Mouse (Mus musculus) forebrain, embryonic 14.5 days (tissue): ENCODE data around the gene Endod1. TPM values are rescaled to one million over a fixed set of nuclear protein-coding genes. Genes with fewer than 3 reads are reported as not detected.
"Not testable (repeated sequence)": the region's sequence is repeated elsewhere in the genome, so short reads cannot be mapped to it uniquely, and the experiment has no call there.

Experiments used
- ATAC-seq: fragments of 200-750 bp; cut with Nextera tagmentation; 2 replicates; pipeline ENCODE4 v1.8.0; 2017; ENCODE audit warnings: mild to moderate bottlenecking, moderate library complexity
- DNase-seq: peaks from one replicate; pipeline ENCODE4 v3.0.0-alpha.2; 2015; ENCODE audit warnings: low spot score
- H3K27ac ChIP-seq: fragments of 300-500 bp; sonication (generic); 2 replicates; pipeline ENCODE4 v1.5.1; 2014; ENCODE audit warnings: low read depth, mild to moderate bottlenecking, control low read depth, low read length, moderate library complexity
- H3K27me3 ChIP-seq: fragments of 300-500 bp; sonication (generic); replicated peaks from 2 replicates; pipeline ENCODE4 v1.6.1; 2014; ENCODE audit warnings: low read length, control low read depth, mixed read lengths; ENCODE audit not compliant: control insufficient read depth, insufficient read depth
- H3K36me3 ChIP-seq: fragments of 300-500 bp; sonication (generic); 2 replicates; pipeline ENCODE4 v1.6.1; 2014; ENCODE audit warnings: low read length, control low read depth; ENCODE audit not compliant: control insufficient read depth, insufficient read depth
- H3K4me1 ChIP-seq: fragments of 300-500 bp; sonication (generic); 2 replicates; pipeline ENCODE4 v1.6.1; 2014; ENCODE audit warnings: antibody characterized with exemption, low read length, control low read depth; ENCODE audit not compliant: control insufficient read depth, insufficient read depth
- H3K4me2 ChIP-seq: fragments of 300-500 bp; sonication (generic); 2 replicates; pipeline ENCODE4 v1.6.1; 2014; ENCODE audit warnings: mild to moderate bottlenecking, control low read depth, low read length
- H3K4me3 ChIP-seq: fragments of 300-500 bp; sonication (generic); 2 replicates; pipeline ENCODE4 v1.5.1; 2014; ENCODE audit warnings: low read depth, low read length, control low read depth
- H3K9ac ChIP-seq: fragments of 300-500 bp; sonication (generic); 2 replicates; pipeline ENCODE4 v1.6.1; 2014; ENCODE audit warnings: mild to moderate bottlenecking, low read length, control low read depth, moderate library complexity
- H3K9me3 ChIP-seq: fragments of 300-500 bp; sonication (generic); replicated peaks from 2 replicates; pipeline ENCODE4 v1.6.1; 2016; ENCODE audit warnings: low read length, control low read depth, mixed read lengths; ENCODE audit not compliant: control insufficient read depth
- WGBS: fragments of 180-500 bp; shearing (Covaris S2); extraction: QIAGEN DNeasy Blood & Tissue Kit; methylation state at CpG from one replicate; pipeline ENCODE4 v1.1.7; 2014; 5-methylcytosine and 5-hydroxymethylcytosine counted together
- polyA plus RNA-seq: library from polyadenylated mRNA; unstranded; fragments of >200 nt; fragmentation: Nextera tagmentation; extraction: Ambion mirVana; gene quantifications from 2 replicates; pipeline ENCODE4 v1.2.1, GENCODE M21; 2014

Gene Endod1
- polyA plus RNA-seq, 1 experiment from 2014 or later: 10.0 TPM

DNA sequence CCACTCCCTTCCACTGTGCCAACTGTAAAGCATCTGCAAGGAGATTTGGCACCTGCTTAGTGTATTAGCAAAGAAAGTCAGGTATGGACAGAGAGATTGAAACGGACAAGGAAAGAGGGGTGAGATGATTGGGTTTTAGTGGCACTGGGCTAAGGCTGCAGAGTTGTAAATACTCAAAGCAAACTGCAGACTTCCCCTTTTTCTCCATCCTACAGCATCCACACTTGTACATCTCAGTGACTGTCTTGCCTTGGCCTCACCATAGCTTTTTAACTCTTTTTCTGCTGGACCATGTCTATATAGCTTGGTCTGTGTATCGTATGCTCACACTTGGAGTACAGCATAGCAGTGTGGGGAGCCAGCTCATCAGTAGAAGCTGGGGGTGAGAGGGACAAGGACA lies 30.5 kb downstream of the Endod1 start:
- DNase-seq (no peak), ATAC-seq (no peak)
- H3K36me3 ChIP-seq: no peaks in the 10 kb centered on the region
- H3K4me3 ChIP-seq: no peak overlapping the region
- no peaks in the 10 kb centered on the region for H3K4me1 ChIP-seq
- H3K27ac ChIP-seq: no peak overlapping the region
- H3K9me3 ChIP-seq: no peaks in the 10 kb centered on the region
- no peaks in the 10 kb centered on the region for H3K27me3 ChIP-seq
- H3K9ac ChIP-seq: no peak overlapping the region
- 82% methylated on average over 2 of the region's 2 CpGs for WGBS
- no peak overlapping the region for H3K4me2 ChIP-seq

- Histone ChIP-seq H3K36me3 (no peaks in the 10 kb centered on the region), H3K27ac (no peak overlapping the region), H3K4me2 (no peak overlapping the region), H3K9ac (no peak overlapping the region), H3K4me1 (no peaks in the 10 kb centered on the region), H3K27me3 (no peaks in the 10 kb centered on the region), H3K9me3 (no peaks in the 10 kb centered on the region), H3K4me3 (no peak overlapping the region)
- ATAC-seq: no peak
- DNase-seq: no peak
- 85% methylated on average over 5 of the region's 5 CpGs for WGBS
Observed at GRCm38 (mm10) chr9:14349380-14349779, 31.9 kb downstream of the Endod1 start.

- DNase-seq (peak; percentile 6), ATAC-seq (no peak)
- no peak overlapping the region for H3K27ac ChIP-seq
- H3K27me3 ChIP-seq: no peaks in the 10 kb centered on the region
- H3K9ac ChIP-seq: no peak overlapping the region
- H3K4me2 ChIP-seq: no peak overlapping the region
- no peaks in the 10 kb centered on the region for H3K9me3 ChIP-seq
- H3K4me1 ChIP-seq: no peaks in the 10 kb centered on the region
- no peaks in the 10 kb centered on the region for H3K36me3 ChIP-seq
- no peak overlapping the region for H3K4me3 ChIP-seq
- 50% methylated on average over 4 of the region's 4 CpGs for WGBS
Observed at GRCm38 (mm10) chr9:14348416-14348815, 32.9 kb downstream of the Endod1 start.

DNA sequence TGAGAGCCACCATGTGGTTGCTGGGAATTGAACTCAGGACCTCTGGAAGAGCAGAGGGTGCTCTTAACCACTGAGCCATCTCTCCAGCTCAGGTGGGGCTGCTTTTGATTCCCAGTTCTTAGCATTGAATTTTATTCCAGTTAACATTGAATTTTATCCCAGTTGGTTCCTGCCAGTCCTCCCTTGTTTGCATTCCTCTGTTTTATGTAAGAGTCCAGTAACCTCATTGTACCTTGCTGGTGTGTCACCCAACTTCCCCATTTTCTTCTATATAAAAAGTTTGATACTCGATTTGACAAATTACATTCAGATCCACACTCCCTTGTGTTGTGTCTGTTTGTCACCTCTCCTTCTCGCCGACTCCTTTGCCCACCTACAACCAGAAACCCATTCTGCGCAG lies 35.4 kb downstream of the Endod1 start:
- H3K27me3 ChIP-seq, H3K4me1 ChIP-seq, H3K4me3 ChIP-seq, ATAC-seq, H3K9me3 ChIP-seq, DNase-seq, H3K36me3 ChIP-seq, H3K27ac ChIP-seq, H3K4me2 ChIP-seq, H3K9ac ChIP-seq: not testable (repeated sequence)
- 90% methylated on average over 4 of the region's 4 CpGs for WGBS

DNA sequence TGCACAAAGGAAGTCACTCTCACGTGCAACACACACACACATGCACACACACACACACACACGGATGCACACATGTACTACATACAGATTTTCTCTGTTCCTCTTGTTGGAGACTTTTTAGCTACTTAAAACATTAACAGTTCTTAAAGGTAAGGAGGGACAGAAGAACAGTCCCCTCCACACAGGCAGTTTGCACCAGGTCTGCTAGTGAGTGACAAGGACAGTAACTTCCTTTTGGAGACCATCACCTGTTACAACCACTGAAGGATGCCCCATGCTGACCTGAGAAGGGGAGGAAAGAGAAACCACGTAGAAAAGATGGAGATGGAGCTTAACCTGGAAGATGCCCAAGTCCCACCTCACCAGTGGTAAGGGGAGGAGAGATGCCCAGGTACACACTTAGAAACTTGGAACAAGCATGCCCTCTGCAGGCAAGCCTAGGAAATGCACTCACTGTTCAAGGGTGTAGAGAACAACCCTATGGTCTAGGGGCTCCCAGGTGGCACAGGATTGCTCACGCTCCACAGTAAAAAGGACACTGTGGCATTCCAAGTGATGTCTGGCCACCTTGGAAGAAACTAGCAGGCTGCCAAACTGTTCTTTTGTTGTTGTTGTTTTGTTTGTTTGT lies 39.2 kb downstream of the Endod1 start:
- H3K4me2 ChIP-seq: no peak overlapping the region
- no peak overlapping the region for H3K27ac ChIP-seq
- H3K27me3 ChIP-seq: no peaks in the 10 kb centered on the region
- DNase-seq: peak; percentile 86
- H3K9ac ChIP-seq: no peak overlapping the region
- WGBS: 53% methylated on average over 4 of the region's 4 CpGs
- no peaks in the 10 kb centered on the region for H3K4me1 ChIP-seq
- no peak overlapping the region for H3K4me3 ChIP-seq
- ATAC-seq: peak; percentile 93
- no peaks in the 10 kb centered on the region for H3K36me3 ChIP-seq
- H3K9me3 ChIP-seq: no peaks in the 10 kb centered on the region

DNA sequence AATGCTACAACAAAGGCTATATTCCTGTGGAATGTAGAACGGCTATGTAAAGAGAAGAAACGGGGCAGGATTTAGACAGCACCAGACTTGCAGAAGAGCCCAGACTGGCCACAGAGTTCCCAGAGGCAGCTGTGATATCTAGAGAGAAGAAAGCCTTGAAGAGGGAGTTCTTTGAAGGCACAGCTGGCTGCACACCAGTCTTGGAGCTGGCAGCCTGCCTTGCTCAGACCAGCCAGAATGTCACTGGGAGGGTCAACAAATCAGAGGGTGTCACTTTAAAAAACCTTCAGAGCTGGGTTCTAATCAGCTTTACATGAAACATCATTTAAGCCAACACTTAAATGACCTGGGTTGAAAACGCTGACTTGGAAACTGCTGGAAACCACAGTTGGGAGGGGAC lies 42.6 kb downstream of the Endod1 start:
- no peak overlapping the region for H3K4me3 ChIP-seq
- no peaks in the 10 kb centered on the region for H3K36me3 ChIP-seq
- H3K27ac ChIP-seq: no peak overlapping the region
- no peak overlapping the region for H3K9ac ChIP-seq
- ATAC-seq (no peak), DNase-seq (no peak)
- no peaks in the 10 kb centered on the region for H3K27me3 ChIP-seq
- WGBS: 80% methylated on average over 3 of the region's 3 CpGs
- no peaks in the 10 kb centered on the region for H3K4me1 ChIP-seq
- H3K9me3 ChIP-seq: no peaks in the 10 kb centered on the region
- H3K4me2 ChIP-seq: no peak overlapping the region

GRCm38 (mm10) chr9:14336901-14337300 lies 44.4 kb downstream of the Endod1 start:
- WGBS: 76% methylated on average over 3 of the region's 3 CpGs

GRCm38 (mm10) chr9:14335829-14336228 lies 45.5 kb downstream of the Endod1 start:
- H3K9ac ChIP-seq: no peak overlapping the region
- no peaks in the 10 kb centered on the region for H3K9me3 ChIP-seq
- DNase-seq: no peak
- no peak overlapping the region for H3K4me2 ChIP-seq
- no peaks in the 10 kb centered on the region for H3K36me3 ChIP-seq
- WGBS: 85% methylated on average over 4 of the region's 4 CpGs
- no peak overlapping the region for H3K4me3 ChIP-seq
- no peak for ATAC-seq
- H3K4me1 ChIP-seq: no peaks in the 10 kb centered on the region
- H3K27ac ChIP-seq: no peak overlapping the region
- H3K27me3 ChIP-seq: no peaks in the 10 kb centered on the region

More at GRCm38 (mm10) chr9:14336901-14337300, 44.4 kb downstream of the Endod1 start:
- DNase-seq (no peak), ATAC-seq (no peak)
- Histone ChIP-seq H3K9ac (no peak overlapping the region), H3K27me3 (no peaks in the 10 kb centered on the region), H3K4me3 (no peak overlapping the region), H3K9me3 (no peaks in the 10 kb centered on the region), H3K27ac (no peak overlapping the region), H3K4me1 (no peaks in the 10 kb centered on the region), H3K36me3 (no peaks in the 10 kb centered on the region), H3K4me2 (no peak overlapping the region)

- H3K4me1 ChIP-seq: no peaks in the 10 kb centered on the region
- no peaks in the 10 kb centered on the region for H3K9me3 ChIP-seq
- H3K36me3 ChIP-seq: peaks cover 31% of the 10 kb centered on the region
- H3K27ac ChIP-seq: no peak overlapping the region
- DNase-seq (no peak), ATAC-seq (no peak)
- no peak overlapping the region for H3K4me3 ChIP-seq
- H3K4me2 ChIP-seq: no peak overlapping the region
- H3K9ac ChIP-seq: no peak overlapping the region
- no peaks in the 10 kb centered on the region for H3K27me3 ChIP-seq
- WGBS: 100% methylated on average over 1 of the region's 1 CpGs
Observed at GRCm38 (mm10) chr9:14316618-14317017, 64.7 kb downstream of the Endod1 start.
